Mouse (Mus musculus) mouse trophoblast stem cell (cell line): ENCODE results near the gene Gm9857.

Experiments
- in situ Hi-C, 2 experiments: fragments of 300-500 bp; cut with MseI, MboI; formaldehyde crosslinking; loops; 2 replicates in 1 of 2; 3 replicates in 1 of 2; pipeline ENCODE4 v1.15.1; 2025

Gene Gm9857

GRCm38 (mm10) chr3:108940001-108940633 is at the start of gene Gm9857:
Gene Gm9857 (minus strand): TSS chr3:108940445.
- in situ Hi-C loops: no loop called here

- in situ Hi-C loops: no loop called here
Measured at GRCm38 (mm10) chr3:108987009-108987659, 46.9 kb upstream of the Gm9857 start.

- in situ Hi-C loops: no loop called here
Measured at GRCm38 (mm10) chr3:108986534-108986933, 46.3 kb upstream of the Gm9857 start.

- in situ Hi-C loops: no loop called here
Measured at GRCm38 (mm10) chr3:108983989-108984388, 43.7 kb upstream of the Gm9857 start.

GRCm38 (mm10) chr3:108981946-108982345 is 41.7 kb upstream of the Gm9857 start:
- in situ Hi-C loops: no loop called here

- in situ Hi-C loops: no loop called here
Measured at GRCm38 (mm10) chr3:108977340-108978030, 37.2 kb upstream of the Gm9857 start.

GRCm38 (mm10) chr3:108974920-108975485 is 34.8 kb upstream of the Gm9857 start:
- in situ Hi-C loops: no loop called here

- in situ Hi-C loops: no loop called here
Measured at GRCm38 (mm10) chr3:108973980-108974660, 33.9 kb upstream of the Gm9857 start.

- in situ Hi-C loops: no loop called here
Measured at GRCm38 (mm10) chr3:108966051-108966450, 25.8 kb upstream of the Gm9857 start.

- in situ Hi-C loops: no loop called here
Measured at GRCm38 (mm10) chr3:108964361-108965044, 24.3 kb upstream of the Gm9857 start.

- in situ Hi-C loops: no loop called here
Measured at GRCm38 (mm10) chr3:108963776-108964175, 23.5 kb upstream of the Gm9857 start.

- in situ Hi-C loops: no loop called here
Measured at GRCm38 (mm10) chr3:108963278-108963677, 23.0 kb upstream of the Gm9857 start.

GRCm38 (mm10) chr3:108961655-108962054 is 21.4 kb upstream of the Gm9857 start:
- in situ Hi-C loops: no loop called here

- in situ Hi-C loops: no loop called here
Measured at GRCm38 (mm10) chr3:108961226-108961625, 21.0 kb upstream of the Gm9857 start.

GRCm38 (mm10) chr3:108959680-108960295 is 19.5 kb upstream of the Gm9857 start:
- in situ Hi-C loops: no loop called here

- in situ Hi-C loops: no loop called here
Measured at GRCm38 (mm10) chr3:108957976-108958375, 17.7 kb upstream of the Gm9857 start.

- in situ Hi-C loops: no loop called here
Measured at GRCm38 (mm10) chr3:108940996-108941395, 751 bp upstream of the Gm9857 start.

GRCm38 (mm10) chr3:108939573-108939972 is 672 bp downstream of the Gm9857 start, which contains the start of gene Henmt1:
Gene Henmt1 (plus strand): TSS chr3:108939873.
- in situ Hi-C loops: no loop called here

GRCm38 (mm10) chr3:108938691-108939090 is 1.6 kb downstream of the Gm9857 start:
- in situ Hi-C loops: no loop called here

GRCm38 (mm10) chr3:108933557-108933956 is 6.7 kb downstream of the Gm9857 start:
- in situ Hi-C loops: no loop called here

- in situ Hi-C loops: no loop called here
Measured at GRCm38 (mm10) chr3:108926308-108926707, 13.9 kb downstream of the Gm9857 start.
